Mouse (Mus musculus) megakaryocyte-erythroid progenitor cell, adult 5-6 weeks (primary cell): ENCODE measurements at regions not wholly inside any gene's neighbourhood (a gene's known extent, or its start where the extent isn't known, plus 50 kb on each side); places are given as distances from the start of the nearest gene placed in this dataset.

ENCODE experiments used
- ATAC-seq: replicated peaks from 2 replicates; pipeline ENCODE4 v1.8.0; 2016; ENCODE audit warnings: mild to moderate bottlenecking, inconsistent platforms; ENCODE audit not compliant: severe bottlenecking, poor library complexity, low FRiP score, low TSS enrichment

GRCm38 (mm10) chr5:119571644-119572043 lies 98.8 kb upstream of the Tbx3 start:
- ATAC-seq, result no peak

- ATAC-seq, result no peak
These were observed 95.3 kb upstream of the Tbx3 start for GRCm38 (mm10) chr5:119575124-119575523.

- no peak for ATAC-seq
These were observed 91.2 kb upstream of the Tbx3 start for GRCm38 (mm10) chr5:119579288-119579687.

- ATAC-seq, result no peak
These were observed 90.7 kb upstream of the Tbx3 start for GRCm38 (mm10) chr5:119579806-119580205.

GRCm38 (mm10) chr5:119580395-119580794 lies 90.1 kb upstream of the Tbx3 start:
- no peak for ATAC-seq

- no peak for ATAC-seq
These were observed 89.7 kb upstream of the Tbx3 start for GRCm38 (mm10) chr5:119580798-119581197.

GRCm38 (mm10) chr5:119584389-119584788 lies 86.1 kb upstream of the Tbx3 start:
- no peak for ATAC-seq

GRCm38 (mm10) chr5:119584914-119585313 lies 85.6 kb upstream of the Tbx3 start:
- no peak for ATAC-seq

- no peak for ATAC-seq
These were observed 83.9 kb upstream of the Tbx3 start for GRCm38 (mm10) chr5:119586391-119587058.

- ATAC-seq, result no peak
These were observed 83.1 kb upstream of the Tbx3 start for GRCm38 (mm10) chr5:119587239-119587811.

GRCm38 (mm10) chr5:119588340-119589272 lies 81.9 kb upstream of the Tbx3 start:
- no peak for ATAC-seq

GRCm38 (mm10) chr5:119591271-119591670 lies 79.2 kb upstream of the Tbx3 start:
- ATAC-seq, result no peak

GRCm38 (mm10) chr5:119592891-119593290 lies 77.6 kb upstream of the Tbx3 start:
- no peak for ATAC-seq

- ATAC-seq, result no peak
These were observed 75.9 kb upstream of the Tbx3 start for GRCm38 (mm10) chr5:119594541-119594940.

GRCm38 (mm10) chr5:119596295-119596993 lies 74.0 kb upstream of the Tbx3 start:
- ATAC-seq, result no peak

- ATAC-seq, result no peak
These were observed 73.5 kb upstream of the Tbx3 start for GRCm38 (mm10) chr5:119596994-119597391.

- ATAC-seq, result no peak
These were observed 72.9 kb upstream of the Tbx3 start for GRCm38 (mm10) chr5:119597530-119597929.

GRCm38 (mm10) chr5:119598166-119598565 lies 72.3 kb upstream of the Tbx3 start:
- ATAC-seq, result no peak

- no peak for ATAC-seq
These were observed 69.1 kb upstream of the Tbx3 start for GRCm38 (mm10) chr5:119601390-119601789.

GRCm38 (mm10) chr5:119602001-119602400 lies 68.5 kb upstream of the Tbx3 start:
- ATAC-seq, result no peak
